ENCODE assay signal across 21 mouse cellular contexts in the genomic region with DNA sequence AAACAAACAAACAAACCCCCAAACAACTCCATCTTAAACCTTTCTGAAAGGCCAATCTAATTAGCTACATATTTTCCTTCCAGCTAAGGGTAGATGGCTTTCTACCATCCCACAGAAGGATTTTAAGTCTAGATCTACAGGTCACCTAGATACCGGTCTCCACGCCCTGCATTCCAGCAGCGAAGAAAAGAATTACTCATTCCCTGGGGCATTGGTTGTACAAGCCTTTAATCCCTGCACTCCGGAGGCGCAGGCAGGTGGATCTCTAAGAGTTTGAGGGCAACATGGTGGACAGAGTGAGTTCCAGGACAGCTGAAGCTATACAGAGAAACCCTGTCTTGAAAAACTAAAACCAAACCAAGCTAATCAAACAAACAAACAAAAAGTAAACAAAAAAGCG. TPM values are rescaled to one million over a fixed set of nuclear protein-coding genes. Genes with fewer than 3 reads are reported as not detected.
DNase-seq lines count a peak whose midpoint lies in the region; TF ChIP-seq lines count a peak whose summit lies in the region.
"Had no signal": no experiment of that assay in that cellular context is flagged by ENCODE, and none has a peak within 500 bp of the region (broad histone marks: within the 10 kb centered on the region; RNA-seq: fewer than 3 reads in every experiment).

No protein-coding gene starts in this region.

- TF ChIP-seq POLR2A in ES-Bruce4 (IDR thresholded peaks at IDR 0.05; ENCODE audit: insufficient read depth, low read length): no peak

- H3K9ac ChIP-seq in ES-Bruce4 (ENCODE audit: low read depth, poor library complexity, severe bottlenecking): no peak overlapping the region
- H3K9ac ChIP-seq: embryonic facial prominence, embryonic 12.5 days; embryonic facial prominence, embryonic 15.5 days; forebrain, postnatal 0 days; heart, embryonic 12.5 days; heart, embryonic 15.5 days; hindbrain, embryonic 13.5 days had no signal

- no peak for TF ChIP-seq CTCF in ES-Bruce4 (IDR thresholded peaks at IDR 0.05; ENCODE audit: low read depth, low read length)

- H3K27ac ChIP-seq in ES-Bruce4 (ENCODE audit: insufficient read depth, low read length): peak overlapping the region; percentile 31; the same call in 1 of the 2 replicates
- H3K27ac ChIP-seq: embryonic facial prominence, embryonic 12.5 days; embryonic facial prominence, embryonic 15.5 days; gastrocnemius, adult 2 months had no signal

- H3K9me3 ChIP-seq in ES-Bruce4 (replicated peaks; ENCODE audit: control insufficient read depth, insufficient read depth, low read length, poor library complexity, severe bottlenecking): no peaks in the 10 kb centered on the region
- H3K9me3 ChIP-seq: embryonic facial prominence, embryonic 12.5 days; embryonic facial prominence, embryonic 15.5 days; heart, embryonic 12.5 days; heart, embryonic 15.5 days; hindbrain, embryonic 10.5 days; hindbrain, embryonic 13.5 days had no signal

- H3K4me1 ChIP-seq in ES-Bruce4 (ENCODE audit: control insufficient read depth, insufficient read depth, low read length): no peaks in the 10 kb centered on the region

- TF ChIP-seq EP300 in ES-Bruce4 (IDR thresholded peaks at IDR 0.05; ENCODE audit: insufficient read depth, low read depth, low read length): peak; percentile 64; the same call in 1 of the 2 replicates

- intact Hi-C loops in left cerebral cortex, postnatal 10 days (cut with DNase I): no loop called here

- DNase-seq in 3T3-L1 (ENCODE audit: low read depth, low spot score) (peak; percentile 33), ZHBTc4 (ENCODE audit: low read depth, low spot score) (peak; percentile 82)
- DNase-seq in left cerebral cortex, postnatal 10 days (ENCODE audit: extremely low spot score in 1 of 2, low spot score in 2 of 2): no peak
- no peak for DNase-seq in testis, postnatal 10 days (ENCODE audit: low spot score)
- DNase-seq in heart, adult 18-20 months: no peak
- DNase-seq: adrenal gland, postnatal 14 days; cerebellum, adult 11 months; cerebellum, adult 2 months; cerebellum, adult 9-11 months; cerebellum, postnatal 25 days; forebrain, postnatal 0 days; gastrocnemius, adult 2 months; gastrocnemius, postnatal 14 days; heart, postnatal 36 days had no signal

- no peaks in the 10 kb centered on the region for H3K27me3 ChIP-seq in ES-Bruce4 (ENCODE audit: control insufficient read depth, insufficient read depth, low read length, poor library complexity, severe bottlenecking)
- H3K27me3 ChIP-seq: embryonic facial prominence, embryonic 12.5 days; embryonic facial prominence, embryonic 15.5 days; heart, embryonic 12.5 days; heart, embryonic 15.5 days; hindbrain, embryonic 13.5 days had no signal

- H3K4me3 ChIP-seq in ES-Bruce4 (ENCODE audit: low read depth, low read length): no peak overlapping the region
- H3K4me3 ChIP-seq: embryonic facial prominence, embryonic 12.5 days; embryonic facial prominence, embryonic 15.5 days; gastrocnemius, adult 2 months; heart, embryonic 12.5 days; heart, embryonic 15.5 days; hindbrain, embryonic 10.5 days; hindbrain, embryonic 13.5 days had no signal

- no peaks in the 10 kb centered on the region for H3K36me3 ChIP-seq in ES-Bruce4 (ENCODE audit: control insufficient read depth, insufficient read depth, low read length, poor library complexity, severe bottlenecking)
- H3K36me3 ChIP-seq: embryonic facial prominence, embryonic 12.5 days; embryonic facial prominence, embryonic 15.5 days; heart, embryonic 12.5 days; heart, embryonic 15.5 days; hindbrain, embryonic 10.5 days; hindbrain, embryonic 13.5 days had no signal

RNA-seq across cellular contexts. Expression of a gene that starts 28.9 kb away (rescaled TPM):
- polyA plus RNA-seq in ES-Bruce4 (2011; ENCODE audit: insufficient read depth, insufficient read length, low read depth, missing spikeins): 14.2 and 15.8 TPM in 2 replicates
- total RNA-seq in left cerebral cortex, postnatal 10 days (2021): 10 to 100 TPM; 11.5 to 15.3 TPM
- 10 to 100 TPM; 18.8 to 20.9 TPM for total RNA-seq in heart, adult 18-20 months (2021)

RNA-seq across cellular contexts. Expression of a gene that starts 41.0 kb away (rescaled TPM):
- polyA plus RNA-seq in ES-Bruce4 (2011; ENCODE audit: insufficient read depth, insufficient read length, low read depth, missing spikeins): 70.9 and 73.3 TPM in 2 replicates
- 10 to 100 TPM; 20.5 to 20.8 TPM for total RNA-seq in left cerebral cortex, postnatal 10 days (2021)
- 10 to 100 TPM; 19.5 to 23.4 TPM for total RNA-seq in heart, adult 18-20 months (2021)

Comparison
In these comparisons a context has a peak if more than half of its experiments do, and no peak if none do; other contexts are left out.
1. DNase-seq: peak in 3T3-L1 (single experiment) and ZHBTc4 (single experiment); none in left cerebral cortex, postnatal 10 days (0 of 2), testis, postnatal 10 days (single experiment) and heart, adult 18-20 months (0 of 2).